Mouse (Mus musculus) lung, postnatal 0 days (tissue): ENCODE results near the gene Irf2. TPM values are rescaled to one million over a fixed set of nuclear protein-coding genes. Genes with fewer than 3 reads are reported as not detected.

Experiments used
- ATAC-seq: fragments of 200-750 bp; cut with Nextera tagmentation; 2 replicates; pipeline ENCODE4 v1.8.0; 2017; ENCODE audit warnings: moderate library complexity
- DNase-seq: peaks from one replicate; pipeline ENCODE4 v3.0.0-alpha.2; 2016; ENCODE audit warnings: low spot score
- H3K27ac ChIP-seq: fragments of 300-500 bp; sonication (generic); 2 replicates; pipeline ENCODE4 v1.5.1; 2014; ENCODE audit warnings: antibody characterized with exemption, mild to moderate bottlenecking, low read length, mixed read lengths
- H3K27me3 ChIP-seq: fragments of 300-500 bp; sonication (generic); replicated peaks from 2 replicates; pipeline ENCODE4 v1.6.1; 2014; ENCODE audit warnings: low read length, mixed read lengths; ENCODE audit not compliant: insufficient read depth
- H3K36me3 ChIP-seq: fragments of 300-500 bp; sonication (generic); 2 replicates; pipeline ENCODE4 v1.6.1; 2014; ENCODE audit warnings: low read length, mixed read lengths; ENCODE audit not compliant: insufficient read depth
- H3K4me1 ChIP-seq: fragments of 300-500 bp; sonication (generic); 2 replicates; pipeline ENCODE4 v1.6.1; 2014; ENCODE audit warnings: antibody characterized with exemption, low read depth, low read length, mixed read lengths; ENCODE audit not compliant: insufficient read depth
- H3K4me2 ChIP-seq: fragments of 300-500 bp; sonication (generic); replicated peaks from 2 replicates; pipeline ENCODE4 v1.6.1; 2014; ENCODE audit warnings: low read depth, mild to moderate bottlenecking, low read length, moderate library complexity, mixed read lengths
- H3K4me3 ChIP-seq: fragments of 300-500 bp; sonication (generic); 2 replicates; pipeline ENCODE4 v1.5.1; 2014; ENCODE audit warnings: low read depth, low read length
- H3K9ac ChIP-seq: fragments of 300-500 bp; sonication (generic); replicated peaks from 2 replicates; pipeline ENCODE4 v1.6.1; 2014; ENCODE audit warnings: low read depth, mild to moderate bottlenecking
- H3K9me3 ChIP-seq: fragments of 300-500 bp; sonication (generic); 2 replicates; pipeline ENCODE4 v1.6.1; 2016; ENCODE audit warnings: low read length, mixed read lengths
- CTCF ChIP-seq: IDR thresholded peaks from 2 replicates; pipeline ENCODE4 v1.5.1; 2016; ENCODE audit warnings: antibody characterized with exemption, mild to moderate bottlenecking
- EP300 ChIP-seq: IDR thresholded peaks from 2 replicates; pipeline ENCODE4 v1.6.1; 2016; ENCODE audit warnings: antibody characterized with exemption, mild to moderate bottlenecking, control low read depth
- WGBS: fragments of 180-500 bp; shearing (Covaris S2); extraction: QIAGEN DNeasy Blood & Tissue Kit; methylation state at CpG from one replicate; pipeline ENCODE4 v1.1.7; 2014; 5-methylcytosine and 5-hydroxymethylcytosine counted together
- polyA plus RNA-seq: library from polyadenylated mRNA; unstranded; fragments of >200 nt; fragmentation: Nextera tagmentation; extraction: Ambion mirVana; gene quantifications from 2 replicates; pipeline ENCODE4 v1.2.1, GENCODE M21; 2015

The Irf2 gene
- polyA plus RNA-seq, result 64.9 and 75.4 TPM in 2 replicates

GRCm38 (mm10) chr8:46739003-46739949 lies at the start of gene Irf2:
Gene Irf2, plus strand, starts transcription at chr8:46739732.
- Histone ChIP-seq H3K36me3 (no peaks in the 10 kb centered on the region), H3K4me1 (peaks cover 18% of the 10 kb centered on the region; the same call in 1 of the 2 replicates), H3K27me3 (no peaks in the 10 kb centered on the region), H3K27ac (peak within 1 kb of the TSS; percentile 99), H3K4me3 (peak within 1 kb of the TSS; percentile 99), H3K9ac (peak within 1 kb of the TSS; percentile 99), H3K9me3 (no peaks in the 10 kb centered on the region), H3K4me2 (peak within 1 kb of the TSS; percentile 69)
- ATAC-seq (peak; percentile 89), DNase-seq (peak; percentile 98)
- WGBS, result under 1% methylated on average over 45 of the region's 51 CpGs
- TF ChIP-seq CTCF, result peak; percentile 34
- TF ChIP-seq EP300, result peak; percentile 73

GRCm38 (mm10) chr8:46690111-46690510 lies 49.4 kb upstream of the Irf2 start:
- Histone ChIP-seq H3K9me3 (no peaks in the 10 kb centered on the region), H3K27me3 (no peaks in the 10 kb centered on the region), H3K27ac (no peak overlapping the region), H3K9ac (no peak overlapping the region), H3K36me3 (no peaks in the 10 kb centered on the region), H3K4me1 (no peaks in the 10 kb centered on the region), H3K4me2 (no peak overlapping the region), H3K4me3 (no peak overlapping the region)
- TF ChIP-seq EP300 (no peak), CTCF (no peak)
- WGBS, result 68% methylated on average over 5 of the region's 5 CpGs
- ATAC-seq, result no peak
- DNase-seq, result no peak

GRCm38 (mm10) chr8:46690581-46690980 lies 49.0 kb upstream of the Irf2 start:
- ATAC-seq, result no peak
- Histone ChIP-seq H3K9ac (no peak overlapping the region), H3K27me3 (no peaks in the 10 kb centered on the region), H3K36me3 (no peaks in the 10 kb centered on the region), H3K4me1 (no peaks in the 10 kb centered on the region), H3K27ac (0 out of 2 replicates have a peak overlapping the region, but pooled peaks have one; percentile 20), H3K4me2 (no peak overlapping the region), H3K9me3 (no peaks in the 10 kb centered on the region), H3K4me3 (no peak overlapping the region)
- no peak for DNase-seq
- WGBS, result 71% methylated on average over 5 of the region's 5 CpGs
- TF ChIP-seq CTCF, result no peak
- TF ChIP-seq EP300, result no peak

GRCm38 (mm10) chr8:46691360-46691759 lies 48.2 kb upstream of the Irf2 start:
- Histone ChIP-seq H3K4me2 (no peak overlapping the region), H3K4me3 (no peak overlapping the region), H3K9ac (no peak overlapping the region), H3K27ac (no peak overlapping the region), H3K27me3 (no peaks in the 10 kb centered on the region), H3K4me1 (no peaks in the 10 kb centered on the region), H3K36me3 (no peaks in the 10 kb centered on the region), H3K9me3 (no peaks in the 10 kb centered on the region)
- ATAC-seq (no peak), DNase-seq (peak; percentile 36)
- 72% methylated on average over 7 of the region's 7 CpGs for WGBS
- TF ChIP-seq EP300 (no peak), CTCF (no peak)

GRCm38 (mm10) chr8:46696256-46697041 lies 43.1 kb upstream of the Irf2 start:
- Histone ChIP-seq H3K4me2 (no peak overlapping the region), H3K36me3 (no peaks in the 10 kb centered on the region), H3K27me3 (no peaks in the 10 kb centered on the region), H3K9ac (no peak overlapping the region), H3K9me3 (no peaks in the 10 kb centered on the region), H3K4me3 (no peak overlapping the region), H3K27ac (no peak overlapping the region), H3K4me1 (no peaks in the 10 kb centered on the region)
- ATAC-seq (peak; percentile 74), DNase-seq (peak; percentile 86)
- TF ChIP-seq CTCF (no peak), EP300 (peak; percentile 54; the same call in 1 of the 2 replicates)
- 29% methylated on average over 15 of the region's 15 CpGs for WGBS

- Histone ChIP-seq H3K27me3 (no peaks in the 10 kb centered on the region), H3K36me3 (no peaks in the 10 kb centered on the region), H3K4me3 (no peak overlapping the region), H3K9ac (no peak overlapping the region), H3K4me2 (no peak overlapping the region), H3K4me1 (no peaks in the 10 kb centered on the region), H3K27ac (no peak overlapping the region), H3K9me3 (no peaks in the 10 kb centered on the region)
- ATAC-seq (no peak), DNase-seq (no peak)
- 92% methylated on average over 4 of the region's 4 CpGs for WGBS
- no peak for TF ChIP-seq EP300
- TF ChIP-seq CTCF, result no peak
These were observed 42.0 kb upstream of the Irf2 start for GRCm38 (mm10) chr8:46697566-46697965.
